Mouse (Mus musculus): ENCODE data around the gene Crk.

Crk gene

GRCm38 (mm10) chr11:75655621-75656545 is 23.2 kb upstream of the Crk start:
- DNase-seq (ENCODE audit: low spot score in 2 of 2), result peak; percentile 44 to 60

GRCm38 (mm10) chr11:75656621-75657590 is 22.2 kb upstream of the Crk start:
- DNase-seq (ENCODE audit: low spot score in 2 of 2), result no peak

DNA sequence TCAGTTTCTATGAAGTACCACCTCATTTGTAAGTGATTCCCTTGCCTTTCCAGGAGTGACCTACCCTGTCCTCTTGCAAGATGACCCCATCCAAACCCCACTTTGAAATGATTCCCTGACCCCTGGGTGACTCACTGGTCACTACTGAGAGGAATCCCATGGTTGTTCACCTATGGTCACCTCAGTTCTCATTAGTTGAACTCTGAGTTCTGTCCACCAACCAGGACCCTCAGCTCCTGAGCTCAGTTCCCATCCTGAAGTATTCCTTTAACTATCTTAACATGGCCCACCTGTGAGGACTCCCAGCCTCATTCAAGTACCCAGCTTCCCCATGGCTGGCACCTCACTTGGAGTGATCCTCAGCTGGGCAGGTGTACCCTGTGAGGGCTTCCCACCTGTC is 21.2 kb upstream of the Crk start:
- DNase-seq (ENCODE audit: low spot score in 2 of 2), result no peak

- no peak for DNase-seq (ENCODE audit: low spot score in 2 of 2)
Measured at GRCm38 (mm10) chr11:75658311-75658710, 20.7 kb upstream of the Crk start.

DNA sequence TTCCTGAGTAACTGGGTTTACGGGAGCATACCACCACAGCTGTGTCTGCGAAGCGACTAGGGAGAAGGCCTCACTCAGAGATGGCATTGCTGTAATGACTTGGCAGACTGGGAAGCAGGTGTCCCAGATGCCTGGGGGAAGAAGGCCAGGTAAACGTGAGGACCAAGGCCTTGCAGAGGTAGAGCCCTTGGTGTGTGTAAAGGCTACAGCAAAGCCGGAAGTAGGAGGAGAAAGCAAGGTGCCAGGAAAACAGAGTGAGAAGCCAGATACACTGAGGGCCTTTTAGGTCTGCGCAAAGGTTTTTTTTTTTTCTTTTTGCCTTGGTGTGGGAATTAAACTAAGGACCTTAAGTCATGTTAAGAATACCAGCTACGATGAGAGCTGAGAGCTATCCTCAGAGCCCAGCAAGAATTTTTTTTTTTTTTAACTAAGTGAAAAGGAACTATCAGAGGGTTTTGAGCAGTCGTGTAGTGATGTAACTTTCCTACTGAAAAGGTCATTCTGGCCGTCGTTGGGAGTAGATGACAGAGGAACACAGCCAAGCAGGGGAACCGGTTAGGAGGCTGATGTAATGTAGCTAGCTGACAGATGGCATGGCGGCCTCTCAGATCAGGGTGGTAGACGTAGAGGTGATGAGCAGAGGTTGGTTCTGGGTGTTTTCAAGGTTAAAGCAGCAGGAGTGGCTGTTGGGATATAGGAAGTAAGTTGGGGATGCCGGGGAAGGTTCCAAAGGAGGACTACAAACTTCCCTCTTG is 19.9 kb upstream of the Crk start:
- DNase-seq (ENCODE audit: low spot score in 2 of 2), result no peak

- no peak for DNase-seq (ENCODE audit: low spot score in 2 of 2)
Measured at GRCm38 (mm10) chr11:75660081-75660590, 18.9 kb upstream of the Crk start.

- no peak for DNase-seq (ENCODE audit: low spot score in 2 of 2)
Measured at GRCm38 (mm10) chr11:75660941-75661800, 17.9 kb upstream of the Crk start.

DNA sequence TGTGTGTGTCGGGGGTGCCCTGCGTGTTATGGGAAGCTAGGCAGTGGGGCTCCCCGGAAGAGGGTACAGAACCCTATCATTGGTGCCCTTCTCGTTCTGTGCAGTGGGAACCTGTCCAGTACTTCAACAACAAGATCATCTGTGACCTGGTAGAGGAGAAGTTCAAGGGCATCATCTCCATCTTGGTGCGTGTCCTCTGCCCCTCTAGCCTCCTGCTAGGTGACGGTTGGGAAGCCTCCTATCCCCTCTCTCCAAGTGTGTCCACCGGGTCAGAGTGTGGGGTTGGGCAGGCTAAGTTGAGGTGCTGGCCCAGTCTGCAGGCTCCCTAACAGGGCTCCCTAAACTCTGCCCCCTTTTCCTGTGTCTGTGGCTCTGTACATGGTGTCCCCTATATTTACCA is 16.9 kb upstream of the Crk start:
- DNase-seq (ENCODE audit: low spot score in 2 of 2), result no peak

DNA sequence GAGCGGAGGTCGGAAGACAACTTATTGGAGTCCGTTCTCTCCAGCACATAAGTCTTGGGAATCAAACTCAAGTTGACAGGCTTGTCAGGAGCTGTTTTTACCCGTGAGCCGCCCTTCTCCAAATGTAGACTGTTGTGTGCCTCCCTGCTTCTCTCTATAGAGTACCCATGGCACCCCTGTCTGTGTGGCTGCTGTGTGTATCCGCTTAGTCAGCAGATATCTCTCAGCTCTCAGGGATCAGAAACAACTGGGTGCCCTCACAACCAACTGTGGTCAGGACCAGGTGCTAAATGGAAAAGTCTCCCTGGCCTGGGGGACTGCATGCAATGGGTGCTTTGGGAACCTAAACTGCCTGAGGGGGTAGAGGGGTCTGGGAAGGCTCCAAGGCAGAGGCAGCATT is 12.8 kb upstream of the Crk start:
- no peak for DNase-seq (ENCODE audit: low spot score in 2 of 2)

DNA sequence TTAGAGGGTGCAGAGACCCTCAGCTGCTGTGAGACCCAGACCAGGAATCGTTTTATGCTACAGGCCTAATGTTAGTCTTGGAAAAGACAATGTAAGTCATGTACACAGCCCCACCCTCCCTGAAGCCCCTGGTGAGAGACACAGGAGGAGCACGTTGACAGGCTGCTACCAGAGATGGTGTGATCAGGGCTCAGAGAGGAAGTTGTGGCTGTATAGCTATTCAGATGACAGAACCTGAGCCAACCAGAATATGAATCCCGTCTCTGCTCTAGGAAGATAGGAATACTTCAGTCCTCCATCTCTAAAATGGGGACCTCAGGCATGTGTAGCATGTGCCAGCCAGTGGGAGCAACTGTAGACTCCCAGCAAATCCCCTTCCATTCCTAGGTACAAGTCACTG is 10.4 kb upstream of the Crk start:
- DNase-seq (ENCODE audit: low spot score in 2 of 2), result no peak

DNA sequence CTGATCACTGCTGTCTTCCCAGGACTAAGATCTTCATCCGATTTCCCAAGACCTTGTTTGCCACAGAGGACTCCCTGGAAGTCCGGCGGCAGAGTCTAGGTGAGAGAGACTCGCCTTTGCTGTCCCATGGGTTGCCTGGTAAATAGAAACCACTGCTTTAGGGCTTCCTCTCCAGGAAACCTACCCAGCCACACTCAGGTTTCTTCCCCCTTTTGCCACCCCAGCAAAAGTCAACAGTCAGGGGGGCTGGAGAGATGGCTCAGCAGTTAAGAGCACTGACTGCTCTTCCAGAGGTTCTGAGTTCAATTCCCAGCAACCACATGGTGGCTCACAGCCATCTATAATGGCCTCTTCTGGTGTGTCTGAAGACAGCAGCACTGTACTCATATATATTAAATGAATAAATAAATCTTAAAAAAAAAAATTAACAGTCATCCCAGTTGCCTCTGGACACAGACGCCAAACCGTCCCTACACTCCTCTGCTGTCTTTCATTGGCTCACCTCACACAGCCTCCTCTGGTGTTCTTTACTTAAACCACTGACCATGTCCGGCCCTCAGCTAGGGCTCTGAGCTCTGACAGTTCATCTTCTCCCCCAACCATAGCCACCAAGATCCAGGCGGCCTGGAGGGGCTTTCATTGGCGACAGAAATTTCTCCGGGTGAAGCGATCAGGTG is 9.7 kb upstream of the Crk start:
- no peak for DNase-seq (ENCODE audit: low spot score in 2 of 2)

GRCm38 (mm10) chr11:75669853-75670200 is 9.2 kb upstream of the Crk start:
- no peak for DNase-seq (ENCODE audit: low spot score in 2 of 2)

DNA sequence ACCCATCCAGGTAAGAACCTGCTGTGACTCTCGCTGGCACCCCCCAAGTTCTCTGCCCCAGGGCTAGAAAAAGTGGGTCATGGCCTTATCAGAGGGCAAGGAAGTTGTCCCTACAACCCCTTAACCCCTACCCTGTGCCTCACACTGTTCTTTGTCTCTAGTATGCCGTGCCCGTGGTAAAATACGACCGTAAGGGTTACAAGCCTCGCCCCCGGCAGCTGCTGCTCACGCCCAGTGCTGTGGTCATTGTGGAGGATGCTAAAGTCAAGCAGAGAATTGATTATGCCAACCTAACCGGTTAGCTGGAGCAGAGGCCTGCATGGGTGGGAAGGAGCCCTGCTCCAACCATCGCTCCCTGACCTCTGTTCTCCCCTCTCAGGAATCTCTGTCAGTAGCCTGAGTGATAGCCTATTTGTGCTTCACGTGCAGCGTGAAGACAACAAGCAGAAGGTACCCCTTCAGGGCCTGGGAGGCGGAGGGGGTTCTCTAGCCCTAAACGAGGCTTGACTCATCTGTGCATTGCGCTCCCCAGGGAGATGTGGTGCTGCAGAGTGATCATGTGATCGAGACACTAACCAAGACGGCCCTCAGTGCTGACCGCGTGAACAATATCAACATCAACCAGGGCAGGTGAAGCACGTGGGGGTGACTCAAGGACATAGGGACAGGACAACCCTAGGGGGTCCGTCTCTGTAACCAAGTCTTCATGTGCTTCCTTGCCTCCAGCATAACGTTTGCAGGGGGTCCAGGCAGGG is 7.5 kb upstream of the Crk start:
- DNase-seq (ENCODE audit: low spot score in 2 of 2), result no peak

DNA sequence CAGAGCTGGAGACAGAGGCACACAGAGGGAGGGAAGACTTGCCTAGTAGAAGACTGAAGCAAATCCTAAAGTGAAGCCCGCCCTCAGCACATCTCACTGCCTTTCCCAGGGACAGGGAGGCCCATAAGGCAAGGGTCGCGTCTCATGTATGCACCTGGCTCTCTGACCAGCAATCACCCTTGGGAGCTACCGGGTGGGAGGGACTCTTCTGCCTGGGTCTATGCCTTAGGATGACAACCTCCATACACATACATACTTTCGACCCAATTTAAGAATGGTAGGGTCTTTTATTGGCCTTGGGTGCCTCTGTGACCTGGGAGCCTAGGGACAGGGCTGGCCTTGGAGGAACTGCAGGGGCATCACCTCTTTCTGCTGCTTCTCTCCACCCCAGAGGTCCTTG is 5.6 kb upstream of the Crk start:
- no peak for DNase-seq (ENCODE audit: low spot score in 2 of 2)

GRCm38 (mm10) chr11:75674875-75675274 is 4.2 kb upstream of the Crk start:
- no peak for DNase-seq (ENCODE audit: low spot score in 2 of 2)

DNA sequence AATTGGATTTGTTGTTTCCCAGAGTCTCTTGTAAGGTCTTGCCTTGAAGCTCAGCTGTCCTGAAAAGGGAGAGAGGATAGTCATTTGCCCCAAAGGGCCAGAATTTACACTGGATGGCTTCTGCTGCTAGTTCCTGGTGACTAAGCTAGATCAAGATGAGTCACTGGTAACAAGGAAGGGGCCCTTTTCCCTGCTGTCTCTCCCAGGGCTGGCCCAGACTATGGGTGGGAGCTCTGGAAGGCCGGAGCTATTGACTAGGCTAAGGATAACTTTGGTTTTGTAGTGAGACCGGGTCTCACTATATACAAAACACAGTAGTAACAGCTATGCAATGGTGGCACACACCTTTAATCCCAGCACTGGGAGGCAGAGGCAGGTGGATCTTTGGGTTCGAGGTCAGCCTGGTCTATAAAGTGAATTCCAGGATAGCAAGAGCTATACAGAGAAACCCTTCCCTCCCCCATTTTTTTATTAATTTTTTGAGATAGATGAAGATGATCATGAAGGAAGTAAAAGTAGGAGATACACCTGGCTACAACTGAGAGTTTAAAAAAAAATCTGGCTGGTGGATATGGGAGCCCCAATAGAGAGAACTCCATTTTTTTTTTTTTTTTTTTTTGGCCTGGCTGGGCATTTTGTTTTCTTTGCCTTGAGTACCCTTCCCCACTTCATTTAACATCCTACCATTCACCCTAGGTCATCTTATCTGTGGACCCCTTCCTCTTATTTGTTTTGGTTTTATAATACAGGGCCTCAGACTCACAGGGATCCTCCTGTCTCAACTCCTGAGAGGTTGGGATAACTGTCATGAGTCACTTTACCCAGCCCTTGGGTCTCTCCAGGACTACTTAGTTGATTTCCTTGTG is 945 bp upstream of the Crk start:
- DNase-seq (ENCODE audit: low spot score in 2 of 2), result no peak

- no peak for DNase-seq (ENCODE audit: low spot score in 2 of 2)
Measured at GRCm38 (mm10) chr11:75679439-75680171, 546 bp downstream of the Crk start.

GRCm38 (mm10) chr11:75684462-75684861 is 5.4 kb downstream of the Crk start:
- no peak for DNase-seq (ENCODE audit: low spot score in 2 of 2)
